Mouse (Mus musculus) erythroblast, embryonic 14.5 days (primary cell): ENCODE results near the gene Gpsm1. TPM values are rescaled to one million over a fixed set of nuclear protein-coding genes. Genes with fewer than 3 reads are reported as not detected.

Experiments
- H3K27me3 ChIP-seq: 2 replicates; pipeline ENCODE4 v1.6.1; 2012; ENCODE audit warnings: inconsistent platforms; ENCODE audit not compliant: control insufficient read depth
- H3K36me3 ChIP-seq: 2 replicates; pipeline ENCODE4 v1.6.1; 2012; ENCODE audit warnings: mild to moderate bottlenecking, inconsistent platforms; ENCODE audit not compliant: control insufficient read depth
- H3K4me1 ChIP-seq: 2 replicates; pipeline ENCODE4 v1.6.1; 2012; ENCODE audit warnings: inconsistent platforms; ENCODE audit not compliant: control insufficient read depth
- H3K4me3 ChIP-seq: replicated peaks from 2 replicates; pipeline ENCODE3; 2012; ENCODE audit warnings: moderate library complexity, mild to moderate bottlenecking, inconsistent platforms
- H3K9me3 ChIP-seq: 2 replicates; pipeline ENCODE4 v1.6.1; 2012; ENCODE audit warnings: low read length, inconsistent platforms, mixed read lengths; ENCODE audit not compliant: control insufficient read depth
- GATA1 ChIP-seq: IDR thresholded peaks from 2 replicates; pipeline ENCODE4 v1.6.1; 2012; ENCODE audit warnings: low read length, inconsistent platforms, mixed read lengths
- TAL1 ChIP-seq: IDR thresholded peaks from 3 replicates; pipeline ENCODE4 v1.6.1; 2012; ENCODE audit warnings: low read length, inconsistent platforms, mixed read lengths
- polyA plus RNA-seq: library from polyadenylated mRNA; stranded (reverse); fragments of >175 nt; gene quantifications from 2 replicates; pipeline ENCODE4 v1.2.3, GENCODE M21; 2012

Gene Gpsm1
- polyA plus RNA-seq, 1 experiment = 0.03 TPM

- TF ChIP-seq TAL1 (no peak), GATA1 (no peak)
- H3K9me3 ChIP-seq = no peaks in the 10 kb centered on the region
- no peaks in the 10 kb centered on the region for H3K36me3 ChIP-seq
- peaks cover 3% of the 10 kb centered on the region for H3K4me1 ChIP-seq
- H3K4me3 ChIP-seq = no peak overlapping the region
- H3K27me3 ChIP-seq = no peaks in the 10 kb centered on the region
These were observed 14.1 kb downstream of the Gpsm1 start for GRCm38 (mm10) chr2:26329402-26329801.

GRCm38 (mm10) chr2:26330056-26330468 is 14.7 kb downstream of the Gpsm1 start:
- Histone ChIP-seq H3K36me3 (no peaks in the 10 kb centered on the region), H3K4me3 (no peak overlapping the region), H3K9me3 (no peaks in the 10 kb centered on the region), H3K27me3 (no peaks in the 10 kb centered on the region), H3K4me1 (peaks cover 3% of the 10 kb centered on the region)
- TF ChIP-seq TAL1 (no peak), GATA1 (no peak)

- Histone ChIP-seq H3K27me3 (no peaks in the 10 kb centered on the region), H3K9me3 (no peaks in the 10 kb centered on the region), H3K4me3 (no peak overlapping the region), H3K36me3 (no peaks in the 10 kb centered on the region), H3K4me1 (peaks cover 3% of the 10 kb centered on the region)
- TF ChIP-seq GATA1 (no peak), TAL1 (no peak)
These were observed 15.4 kb downstream of the Gpsm1 start for GRCm38 (mm10) chr2:26330702-26331101.

GRCm38 (mm10) chr2:26338302-26339203 is 23.2 kb downstream of the Gpsm1 start:
- Histone ChIP-seq H3K36me3 (no peaks in the 10 kb centered on the region), H3K4me3 (no peak overlapping the region), H3K4me1 (no peaks in the 10 kb centered on the region; the same call in 1 of the 2 replicates), H3K27me3 (no peaks in the 10 kb centered on the region), H3K9me3 (no peaks in the 10 kb centered on the region)
- TF ChIP-seq GATA1 (no peak), TAL1 (no peak)

- Histone ChIP-seq H3K9me3 (no peaks in the 10 kb centered on the region), H3K4me3 (no peak overlapping the region), H3K27me3 (no peaks in the 10 kb centered on the region), H3K4me1 (no peaks in the 10 kb centered on the region; the same call in 1 of the 2 replicates), H3K36me3 (no peaks in the 10 kb centered on the region)
- TF ChIP-seq TAL1 (no peak), GATA1 (no peak)
These were observed 23.9 kb downstream of the Gpsm1 start for GRCm38 (mm10) chr2:26339204-26339551.

- H3K27me3 ChIP-seq = no peaks in the 10 kb centered on the region
- H3K36me3 ChIP-seq = no peaks in the 10 kb centered on the region
- TF ChIP-seq TAL1 (no peak), GATA1 (no peak)
- no peak overlapping the region for H3K4me3 ChIP-seq
- H3K9me3 ChIP-seq = no peaks in the 10 kb centered on the region
- no peaks in the 10 kb centered on the region; the same call in 1 of the 2 replicates for H3K4me1 ChIP-seq
These were observed 26.2 kb downstream of the Gpsm1 start for GRCm38 (mm10) chr2:26341510-26341981.

- Histone ChIP-seq H3K4me3 (no peak overlapping the region), H3K36me3 (no peaks in the 10 kb centered on the region), H3K27me3 (no peaks in the 10 kb centered on the region)
These were observed 26.7 kb downstream of the Gpsm1 start for GRCm38 (mm10) chr2:26342044-26342443.

GRCm38 (mm10) chr2:26342609-26343490 is 27.5 kb downstream of the Gpsm1 start:
- TF ChIP-seq TAL1 (no peak), GATA1 (no peak)
- H3K27me3 ChIP-seq = no peaks in the 10 kb centered on the region
- no peaks in the 10 kb centered on the region for H3K9me3 ChIP-seq
- H3K4me3 ChIP-seq = no peak overlapping the region
- no peaks in the 10 kb centered on the region for H3K36me3 ChIP-seq
- H3K4me1 ChIP-seq = peaks cover 2% of the 10 kb centered on the region; the same call in 1 of the 2 replicates

More at GRCm38 (mm10) chr2:26342044-26342443, 26.7 kb downstream of the Gpsm1 start:
- TF ChIP-seq GATA1 (no peak), TAL1 (no peak)
- H3K9me3 ChIP-seq = no peaks in the 10 kb centered on the region
- H3K4me1 ChIP-seq = no peaks in the 10 kb centered on the region; the same call in 1 of the 2 replicates

GRCm38 (mm10) chr2:26348241-26348640 is 32.9 kb downstream of the Gpsm1 start:
- H3K36me3 ChIP-seq = peaks cover 22% of the 10 kb centered on the region
- H3K4me1 ChIP-seq = peaks cover 30% of the 10 kb centered on the region
- H3K9me3 ChIP-seq = no peaks in the 10 kb centered on the region
- H3K4me3 ChIP-seq = no peak overlapping the region
- TF ChIP-seq GATA1 = no peak
- no peak for TF ChIP-seq TAL1
- H3K27me3 ChIP-seq = no peaks in the 10 kb centered on the region
